Mouse (Mus musculus) midbrain, embryonic 16.5 days (tissue): ENCODE results near the gene Mogat1. TPM values are rescaled to one million over a fixed set of nuclear protein-coding genes. Genes with fewer than 3 reads are reported as not detected.

ENCODE experiments used
- ATAC-seq: fragments of 200-750 bp; cut with Nextera tagmentation; 2 replicates; pipeline ENCODE4 v1.8.0; 2017; ENCODE audit warnings: moderate TSS enrichment
- H3K27ac ChIP-seq: fragments of 300-500 bp; sonication (generic); 2 replicates; pipeline ENCODE4 v1.5.1; 2014; ENCODE audit warnings: mild to moderate bottlenecking, low read length, mixed read lengths
- H3K27me3 ChIP-seq: fragments of 300-500 bp; sonication (generic); 2 replicates; pipeline ENCODE4 v1.6.1; 2014; ENCODE audit warnings: low read depth, low read length, mixed read lengths; ENCODE audit not compliant: control insufficient read depth, insufficient read depth
- H3K36me3 ChIP-seq: fragments of 300-500 bp; sonication (generic); 2 replicates; pipeline ENCODE4 v1.6.1; 2014; ENCODE audit warnings: mild to moderate bottlenecking, low read length, moderate library complexity, mixed read lengths; ENCODE audit not compliant: control insufficient read depth, insufficient read depth
- H3K4me1 ChIP-seq: fragments of 300-500 bp; sonication (generic); 2 replicates; pipeline ENCODE4 v1.6.1; 2014; ENCODE audit warnings: mild to moderate bottlenecking, low read length, mixed read lengths; ENCODE audit not compliant: control insufficient read depth, insufficient read depth
- H3K4me2 ChIP-seq: fragments of 300-500 bp; sonication (generic); 2 replicates; pipeline ENCODE4 v1.6.1; 2014; ENCODE audit warnings: mild to moderate bottlenecking, low read length, mixed read lengths
- H3K4me3 ChIP-seq: fragments of 300-500 bp; sonication (generic); 2 replicates; pipeline ENCODE4 v1.5.1; 2014; ENCODE audit warnings: low read depth, mild to moderate bottlenecking, low read length, moderate library complexity, mixed read lengths
- H3K9ac ChIP-seq: fragments of 300-500 bp; sonication (generic); 2 replicates; pipeline ENCODE4 v1.6.1; 2014; ENCODE audit warnings: low read depth, low read length, mixed read lengths
- H3K9me3 ChIP-seq: fragments of 300-500 bp; sonication (generic); replicated peaks from 2 replicates; pipeline ENCODE4 v1.6.1; 2014; ENCODE audit warnings: mild to moderate bottlenecking, low read length, mixed read lengths; ENCODE audit not compliant: control insufficient read depth, poor library complexity, severe bottlenecking
- WGBS: fragments of 180-500 bp; shearing (Covaris S2); extraction: QIAGEN DNeasy Blood & Tissue Kit; methylation state at CpG from one replicate; pipeline ENCODE4 v1.1.7; 2014; 5-methylcytosine and 5-hydroxymethylcytosine counted together
- polyA plus RNA-seq: library from polyadenylated mRNA; unstranded; fragments of >200 nt; fragmentation: Nextera tagmentation; extraction: Ambion mirVana; gene quantifications from 2 replicates; pipeline ENCODE4 v1.2.1, GENCODE M21; 2015

Mogat1 gene
- polyA plus RNA-seq, 1 experiment from 2014 or later, result 0.43 TPM

GRCm38 (mm10) chr1:78502527-78502926 is 8.3 kb upstream of the Mogat1 start:
- Histone ChIP-seq H3K36me3 (no peaks in the 10 kb centered on the region), H3K4me3 (no peak overlapping the region), H3K27ac (no peak overlapping the region), H3K9ac (no peak overlapping the region), H3K27me3 (no peaks in the 10 kb centered on the region), H3K4me2 (no peak overlapping the region), H3K4me1 (no peaks in the 10 kb centered on the region), H3K9me3 (no peaks in the 10 kb centered on the region; the same call in 1 of the 2 replicates)
- WGBS, result 89% methylated on average over 6 of the region's 6 CpGs
- no peak for ATAC-seq

DNA sequence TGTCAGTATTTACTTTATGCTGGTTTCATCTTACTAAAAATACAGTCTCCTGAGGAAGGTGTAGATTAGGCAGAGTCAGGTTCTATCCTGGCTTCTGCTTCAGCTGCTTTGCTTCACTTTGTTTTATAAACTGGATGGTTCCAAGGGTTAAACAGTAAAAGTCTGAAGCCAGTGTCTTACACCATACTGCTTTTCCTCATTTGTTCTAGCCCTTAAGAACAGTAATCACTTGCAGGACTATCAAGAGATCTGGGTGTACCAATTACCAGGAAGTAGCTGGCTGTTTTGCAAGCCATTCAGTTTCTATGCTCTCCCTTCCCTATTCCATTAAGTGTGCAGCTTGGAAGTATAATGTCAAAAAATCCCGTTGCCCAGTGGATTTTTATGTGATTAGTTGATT is 3.7 kb upstream of the Mogat1 start:
- H3K27ac ChIP-seq, result no peak overlapping the region

DNA sequence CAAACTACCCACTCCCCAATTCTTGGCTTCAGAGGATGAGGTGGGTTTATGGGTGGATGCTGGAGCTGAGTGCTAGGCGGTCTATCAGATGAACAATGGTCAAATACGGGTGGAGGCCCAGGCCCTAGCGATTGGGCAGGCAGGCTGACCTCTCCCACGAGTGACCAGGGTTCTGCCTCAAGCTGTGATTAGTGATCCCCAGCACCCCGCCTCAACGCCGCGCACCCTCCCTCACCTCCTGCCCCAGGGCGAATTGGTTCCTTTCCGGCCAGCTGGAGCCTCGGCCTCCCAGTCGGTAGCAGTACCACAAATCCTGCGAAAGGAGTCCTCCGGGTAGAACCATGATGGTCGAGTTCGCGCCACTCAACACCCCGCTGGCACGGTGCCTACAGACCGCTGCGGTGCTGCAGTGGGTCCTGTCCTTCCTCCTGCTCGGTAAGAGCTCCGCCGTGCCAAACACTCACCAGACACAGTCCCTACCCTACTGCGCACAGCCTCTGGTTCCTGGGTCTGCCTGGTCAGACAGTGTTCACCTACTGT is 900 bp downstream of the Mogat1 start, which contains the start of gene BC035947:
BC035947 (minus strand) TSS at position 538 of the 540 bp plus-strand sequence.
- peak within 1 kb of the TSS; percentile 40 for H3K4me3 ChIP-seq
- no peak within 1 kb of the TSS for H3K27ac ChIP-seq
- H3K36me3 ChIP-seq, result no peaks in the 10 kb centered on the region
- H3K4me1 ChIP-seq, result no peaks in the 10 kb centered on the region
- ATAC-seq, result peak; percentile 75
- H3K9ac ChIP-seq, result peak within 1 kb of the TSS; percentile 68
- H3K27me3 ChIP-seq, result no peaks in the 10 kb centered on the region
- 3% methylated on average over 25 of the region's 25 CpGs for WGBS
- no peaks in the 10 kb centered on the region for H3K9me3 ChIP-seq
- peak within 1 kb of the TSS; percentile 66 for H3K4me2 ChIP-seq

More for the DNA sequence above, 3.7 kb upstream of the Mogat1 start:
- no peak for ATAC-seq
- Histone ChIP-seq H3K36me3 (no peaks in the 10 kb centered on the region), H3K9me3 (no peaks in the 10 kb centered on the region; the same call in 1 of the 2 replicates), H3K4me3 (no peak overlapping the region), H3K4me2 (no peak overlapping the region), H3K9ac (no peak overlapping the region), H3K27me3 (no peaks in the 10 kb centered on the region), H3K4me1 (no peaks in the 10 kb centered on the region)
- 81% methylated on average over 1 of the region's 1 CpGs for WGBS

GRCm38 (mm10) chr1:78512756-78513155 is 2.0 kb downstream of the Mogat1 start:
- no peak overlapping the region for H3K4me2 ChIP-seq
- no peaks in the 10 kb centered on the region for H3K4me1 ChIP-seq
- no peak overlapping the region for H3K4me3 ChIP-seq
- WGBS, result 81% methylated on average over 8 of the region's 8 CpGs
- H3K9me3 ChIP-seq, result no peaks in the 10 kb centered on the region
- H3K27ac ChIP-seq, result no peak overlapping the region
- no peak overlapping the region for H3K9ac ChIP-seq
- no peaks in the 10 kb centered on the region for H3K36me3 ChIP-seq
- ATAC-seq, result no peak
- H3K27me3 ChIP-seq, result no peaks in the 10 kb centered on the region

GRCm38 (mm10) chr1:78518907-78519306 is 8.1 kb downstream of the Mogat1 start:
- Histone ChIP-seq H3K36me3 (no peaks in the 10 kb centered on the region), H3K4me2 (no peak overlapping the region), H3K27ac (no peak overlapping the region), H3K9me3 (no peaks in the 10 kb centered on the region), H3K9ac (no peak overlapping the region), H3K27me3 (no peaks in the 10 kb centered on the region), H3K4me3 (no peak overlapping the region), H3K4me1 (no peaks in the 10 kb centered on the region)
- no peak for ATAC-seq
- WGBS, result 89% methylated on average over 7 of the region's 7 CpGs

- Histone ChIP-seq H3K36me3 (no peaks in the 10 kb centered on the region), H3K4me2 (no peak overlapping the region), H3K9ac (no peak overlapping the region), H3K27ac (no peak overlapping the region), H3K27me3 (no peaks in the 10 kb centered on the region), H3K4me1 (no peaks in the 10 kb centered on the region), H3K9me3 (no peaks in the 10 kb centered on the region), H3K4me3 (no peak overlapping the region)
- WGBS, result 47% methylated on average over 23 of the region's 23 CpGs
- ATAC-seq, result no peak
Observed at GRCm38 (mm10) chr1:78525189-78525886, 14.5 kb downstream of the Mogat1 start.

DNA sequence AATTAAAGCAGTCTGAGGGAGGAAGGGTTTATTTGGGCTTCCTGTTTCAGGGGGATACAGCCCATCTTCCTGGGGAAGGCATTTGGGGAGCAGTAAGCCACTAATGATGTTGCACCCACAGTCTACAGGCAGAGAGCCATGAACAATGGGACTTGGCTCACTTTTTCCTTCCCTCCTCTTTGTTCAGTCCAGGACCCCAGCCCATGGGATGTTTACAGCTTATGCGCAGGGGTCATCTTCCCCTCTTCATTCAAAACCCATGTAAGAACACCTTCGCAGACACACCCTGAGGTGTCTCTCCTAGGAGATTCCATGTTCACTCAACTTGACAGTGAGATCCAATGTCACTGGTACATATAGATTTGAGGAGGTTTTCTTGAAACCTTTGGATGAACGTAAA is 17.6 kb downstream of the Mogat1 start:
- WGBS, result 94% methylated on average over 3 of the region's 3 CpGs

DNA sequence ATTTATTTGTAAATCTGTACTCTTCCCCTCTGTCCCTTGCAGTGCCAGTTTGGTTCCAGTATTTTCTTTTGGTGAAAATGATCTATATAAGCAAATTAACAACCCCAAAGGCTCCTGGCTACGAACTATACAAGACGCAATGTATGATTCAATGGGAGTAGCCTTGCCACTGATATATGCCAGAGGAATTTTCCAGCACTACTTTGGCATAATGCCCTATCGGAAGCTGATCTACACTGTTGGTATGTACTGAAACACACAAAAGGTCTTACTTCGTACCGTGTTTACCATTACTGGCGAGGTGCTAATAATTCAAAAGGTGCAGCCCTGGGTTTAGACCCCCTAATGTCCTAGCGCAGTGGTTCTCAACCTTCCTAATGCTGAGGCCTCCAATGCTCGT is 18.2 kb downstream of the Mogat1 start:
- H3K4me1 ChIP-seq, result no peaks in the 10 kb centered on the region
- no peaks in the 10 kb centered on the region for H3K27me3 ChIP-seq
- H3K4me3 ChIP-seq, result no peak overlapping the region
- no peaks in the 10 kb centered on the region for H3K36me3 ChIP-seq
- H3K9ac ChIP-seq, result no peak overlapping the region
- H3K9me3 ChIP-seq, result no peaks in the 10 kb centered on the region
- H3K4me2 ChIP-seq, result no peak overlapping the region
- ATAC-seq, result no peak
- 92% methylated on average over 8 of the region's 8 CpGs for WGBS
- no peak overlapping the region for H3K27ac ChIP-seq

More for the DNA sequence above, 17.6 kb downstream of the Mogat1 start:
- Histone ChIP-seq H3K36me3 (no peaks in the 10 kb centered on the region), H3K9me3 (no peaks in the 10 kb centered on the region), H3K27me3 (no peaks in the 10 kb centered on the region), H3K27ac (no peak overlapping the region), H3K4me1 (no peaks in the 10 kb centered on the region), H3K9ac (no peak overlapping the region), H3K4me3 (no peak overlapping the region), H3K4me2 (no peak overlapping the region)
- ATAC-seq, result no peak

DNA sequence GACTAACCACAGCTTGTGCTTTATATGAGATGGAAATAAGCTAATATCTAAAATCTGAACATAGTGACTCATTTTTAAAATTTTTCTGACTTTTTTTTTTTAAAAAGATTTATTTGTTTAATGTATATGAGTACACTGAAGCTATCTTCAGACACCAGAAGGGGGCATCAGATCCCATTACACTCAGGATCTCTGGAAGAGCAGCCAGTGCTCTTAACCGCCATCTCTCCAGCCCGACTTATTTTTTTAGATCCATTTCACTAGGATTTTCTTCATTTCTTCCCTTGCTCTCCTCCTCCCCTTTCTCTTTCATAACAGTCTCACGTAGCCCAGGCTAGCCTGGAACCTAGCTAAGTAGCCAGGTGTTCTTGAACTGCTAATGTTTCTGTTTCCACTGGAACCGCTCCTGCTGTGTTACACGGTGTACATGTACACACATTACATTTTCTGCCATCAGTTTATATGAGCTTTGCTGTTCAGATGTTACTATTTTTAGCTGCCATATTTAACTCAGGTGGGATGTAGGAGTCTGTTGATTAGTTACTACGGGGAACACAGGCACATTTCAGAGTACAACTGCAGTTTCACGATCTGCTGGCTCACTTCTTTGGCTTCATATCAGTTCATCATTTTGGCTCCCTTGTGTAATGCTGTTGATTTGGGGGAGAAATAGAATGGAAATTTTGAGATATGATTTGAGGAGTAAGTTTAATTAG is 19.9 kb downstream of the Mogat1 start:
- Histone ChIP-seq H3K27me3 (0 out of 2 replicates have a peak, but pooled peaks cover 2% of the 10 kb centered on the region), H3K4me1 (no peaks in the 10 kb centered on the region), H3K27ac (no peak overlapping the region), H3K9ac (no peak overlapping the region), H3K9me3 (no peaks in the 10 kb centered on the region), H3K4me3 (no peak overlapping the region), H3K4me2 (no peak overlapping the region), H3K36me3 (no peaks in the 10 kb centered on the region)
- no peak for ATAC-seq
- WGBS, result 76% methylated on average over 7 of the region's 7 CpGs
